Mouse (Mus musculus) liver, embryonic 12.5 days (tissue): ENCODE results near the gene Sema6d. TPM values are rescaled to one million over a fixed set of nuclear protein-coding genes. Genes with fewer than 3 reads are reported as not detected.
A peak's percentile ranks its signal among the peaks of the same experiment; 100 is the strongest.

ENCODE experiments used
- ATAC-seq: fragments of 200-750 bp; cut with Nextera tagmentation; 2 replicates; pipeline ENCODE4 v1.8.0; 2017; ENCODE audit warnings: moderate number of reproducible peaks, mild to moderate bottlenecking, moderate library complexity
- H3K27ac ChIP-seq: fragments of 300-500 bp; sonication (generic); 2 replicates; pipeline ENCODE4 v1.5.1; 2016; ENCODE audit warnings: mild to moderate bottlenecking
- H3K27me3 ChIP-seq: fragments of 300-500 bp; sonication (generic); replicated peaks from 2 replicates; pipeline ENCODE4 v1.6.1; 2016; ENCODE audit warnings: mild to moderate bottlenecking, moderate library complexity
- H3K36me3 ChIP-seq: fragments of 300-500 bp; sonication (generic); 2 replicates; pipeline ENCODE4 v1.6.1; 2016; ENCODE audit warnings: mild to moderate bottlenecking, moderate library complexity
- H3K4me1 ChIP-seq: fragments of 300-500 bp; sonication (generic); 2 replicates; pipeline ENCODE4 v1.6.1; 2016
- H3K4me2 ChIP-seq: fragments of 300-500 bp; sonication (generic); 2 replicates; pipeline ENCODE4 v1.6.1; 2016; ENCODE audit warnings: mild to moderate bottlenecking, moderate library complexity
- H3K4me3 ChIP-seq: fragments of 300-500 bp; sonication (generic); 2 replicates; pipeline ENCODE4 v1.5.1; 2016; ENCODE audit warnings: mild to moderate bottlenecking, moderate library complexity
- H3K9ac ChIP-seq: fragments of 300-500 bp; sonication (generic); 2 replicates; pipeline ENCODE4 v1.6.1; 2016; ENCODE audit warnings: mild to moderate bottlenecking, moderate library complexity
- H3K9me3 ChIP-seq: fragments of 300-500 bp; sonication (generic); replicated peaks from 2 replicates; pipeline ENCODE4 v1.6.1; 2016; ENCODE audit warnings: mild to moderate bottlenecking, moderate library complexity
- WGBS: fragments of 180-500 bp; shearing (Covaris S2); methylation state at CpG from one replicate; pipeline ENCODE4 v1.1.7; 2016; ENCODE audit not compliant: insufficient replicate concordance; 5-methylcytosine and 5-hydroxymethylcytosine counted together
- polyA plus RNA-seq: library from polyadenylated mRNA; unstranded; fragments of >200 nt; fragmentation: Nextera tagmentation; extraction: Ambion mirVana; gene quantifications from 2 replicates; pipeline ENCODE4 v1.2.1, GENCODE M21; 2016

Gene Sema6d
- polyA plus RNA-seq, result 5.9 and 6.6 TPM in 2 replicates

- no peaks in the 10 kb centered on the region for H3K36me3 ChIP-seq
- no peaks in the 10 kb centered on the region for H3K9me3 ChIP-seq
- H3K4me2 ChIP-seq, result peak within 1 kb of the TSS; percentile 58
- no peak for ATAC-seq
- peak within 1 kb of the TSS; percentile 41 for H3K4me3 ChIP-seq
- H3K27ac ChIP-seq, result no peak within 1 kb of the TSS
- H3K9ac ChIP-seq, result peak within 1 kb of the TSS; percentile 35; the same call in 1 of the 2 replicates
- peaks cover 34% of the 10 kb centered on the region for H3K27me3 ChIP-seq
- no peaks in the 10 kb centered on the region for H3K4me1 ChIP-seq
- WGBS, result 3% methylated on average over 29 of the region's 29 CpGs
Measured at GRCm38 (mm10) chr2:124089813-124090230, at the start of gene Sema6d. Gene Sema6d, plus strand, starts transcription at chr2:124089969.

GRCm38 (mm10) chr2:124059910-124060309 is 29.9 kb upstream of the Sema6d start:
- WGBS, result 63% methylated on average over 3 of the region's 3 CpGs
- H3K4me1 ChIP-seq, result no peaks in the 10 kb centered on the region
- H3K9me3 ChIP-seq, result no peaks in the 10 kb centered on the region
- H3K4me2 ChIP-seq, result no peak overlapping the region
- no peak overlapping the region for H3K27ac ChIP-seq
- H3K36me3 ChIP-seq, result no peaks in the 10 kb centered on the region
- H3K9ac ChIP-seq, result no peak overlapping the region
- no peak overlapping the region for H3K4me3 ChIP-seq
- H3K27me3 ChIP-seq, result no peaks in the 10 kb centered on the region
- ATAC-seq, result no peak

- Histone ChIP-seq H3K4me2 (no peak overlapping the region), H3K4me3 (no peak overlapping the region), H3K27me3 (no peaks in the 10 kb centered on the region), H3K27ac (no peak overlapping the region), H3K9me3 (no peaks in the 10 kb centered on the region), H3K9ac (no peak overlapping the region), H3K4me1 (no peaks in the 10 kb centered on the region), H3K36me3 (no peaks in the 10 kb centered on the region)
- 65% methylated on average over 4 of the region's 4 CpGs for WGBS
- no peak for ATAC-seq
Measured at GRCm38 (mm10) chr2:124068380-124068779, 21.4 kb upstream of the Sema6d start.

- H3K36me3 ChIP-seq, result no peaks in the 10 kb centered on the region
- H3K27ac ChIP-seq, result no peak overlapping the region
- 58% methylated on average over 2 of the region's 2 CpGs for WGBS
- no peak overlapping the region for H3K4me2 ChIP-seq
- H3K4me1 ChIP-seq, result no peaks in the 10 kb centered on the region
- ATAC-seq, result no peak
- no peak overlapping the region for H3K4me3 ChIP-seq
- H3K9me3 ChIP-seq, result no peaks in the 10 kb centered on the region
- H3K27me3 ChIP-seq, result no peaks in the 10 kb centered on the region
- H3K9ac ChIP-seq, result no peak overlapping the region
Measured at GRCm38 (mm10) chr2:124070664-124071063, 19.1 kb upstream of the Sema6d start.

GRCm38 (mm10) chr2:124071380-124071779 is 18.4 kb upstream of the Sema6d start:
- 21% methylated on average over 2 of the region's 2 CpGs for WGBS
- no peak for ATAC-seq
- no peak overlapping the region for H3K27ac ChIP-seq
- H3K4me1 ChIP-seq, result no peaks in the 10 kb centered on the region
- H3K27me3 ChIP-seq, result no peaks in the 10 kb centered on the region
- H3K9ac ChIP-seq, result no peak overlapping the region
- H3K9me3 ChIP-seq, result no peaks in the 10 kb centered on the region
- no peak overlapping the region for H3K4me3 ChIP-seq
- H3K4me2 ChIP-seq, result no peak overlapping the region
- H3K36me3 ChIP-seq, result no peaks in the 10 kb centered on the region

GRCm38 (mm10) chr2:124090231-124091141 is 717 bp downstream of the Sema6d start:
- H3K4me2 ChIP-seq, result peak overlapping the region; percentile 58
- ATAC-seq, result no peak
- H3K27ac ChIP-seq, result no peak overlapping the region
- peaks cover 34% of the 10 kb centered on the region for H3K27me3 ChIP-seq
- H3K4me1 ChIP-seq, result no peaks in the 10 kb centered on the region
- 4% methylated on average over 49 of the region's 49 CpGs for WGBS
- H3K9me3 ChIP-seq, result no peaks in the 10 kb centered on the region
- H3K9ac ChIP-seq, result peak overlapping the region; percentile 35; the same call in 1 of the 2 replicates
- no peaks in the 10 kb centered on the region for H3K36me3 ChIP-seq
- H3K4me3 ChIP-seq, result peak overlapping the region; percentile 41

GRCm38 (mm10) chr2:124099697-124100096 is 9.9 kb downstream of the Sema6d start:
- 36% methylated on average over 1 of the region's 1 CpGs for WGBS
- Histone ChIP-seq H3K27me3 (no peaks in the 10 kb centered on the region), H3K4me2 (no peak overlapping the region), H3K4me1 (no peaks in the 10 kb centered on the region), H3K9me3 (no peaks in the 10 kb centered on the region), H3K9ac (no peak overlapping the region), H3K4me3 (no peak overlapping the region), H3K27ac (no peak overlapping the region), H3K36me3 (no peaks in the 10 kb centered on the region)
- ATAC-seq, result no peak

GRCm38 (mm10) chr2:124100486-124101200 is 10.9 kb downstream of the Sema6d start:
- H3K36me3 ChIP-seq, result no peaks in the 10 kb centered on the region
- 31% methylated on average over 9 of the region's 9 CpGs for WGBS
- no peak overlapping the region for H3K9ac ChIP-seq
- no peaks in the 10 kb centered on the region for H3K27me3 ChIP-seq
- no peak for ATAC-seq
- no peaks in the 10 kb centered on the region for H3K9me3 ChIP-seq
- H3K4me2 ChIP-seq, result no peak overlapping the region
- H3K27ac ChIP-seq, result no peak overlapping the region
- H3K4me1 ChIP-seq, result no peaks in the 10 kb centered on the region
- no peak overlapping the region for H3K4me3 ChIP-seq

- Histone ChIP-seq H3K27me3 (no peaks in the 10 kb centered on the region), H3K4me1 (no peaks in the 10 kb centered on the region), H3K4me3 (no peak overlapping the region), H3K9ac (no peak overlapping the region), H3K27ac (no peak overlapping the region), H3K4me2 (no peak overlapping the region), H3K9me3 (no peaks in the 10 kb centered on the region), H3K36me3 (no peaks in the 10 kb centered on the region)
- ATAC-seq, result no peak
Measured at GRCm38 (mm10) chr2:124101201-124101517, 11.4 kb downstream of the Sema6d start.

GRCm38 (mm10) chr2:124101580-124101979 is 11.8 kb downstream of the Sema6d start:
- Histone ChIP-seq H3K36me3 (no peaks in the 10 kb centered on the region), H3K27ac (no peak overlapping the region), H3K4me2 (no peak overlapping the region), H3K4me3 (no peak overlapping the region), H3K27me3 (no peaks in the 10 kb centered on the region), H3K9ac (no peak overlapping the region), H3K4me1 (no peaks in the 10 kb centered on the region), H3K9me3 (no peaks in the 10 kb centered on the region)
- ATAC-seq, result no peak
- 70% methylated on average over 5 of the region's 5 CpGs for WGBS

GRCm38 (mm10) chr2:124103277-124103676 is 13.5 kb downstream of the Sema6d start:
- Histone ChIP-seq H3K9me3 (no peaks in the 10 kb centered on the region), H3K27ac (no peak overlapping the region), H3K4me2 (no peak overlapping the region), H3K9ac (no peak overlapping the region), H3K4me3 (no peak overlapping the region), H3K36me3 (no peaks in the 10 kb centered on the region), H3K27me3 (no peaks in the 10 kb centered on the region), H3K4me1 (no peaks in the 10 kb centered on the region)
- no peak for ATAC-seq

GRCm38 (mm10) chr2:124118469-124119243 is 28.9 kb downstream of the Sema6d start:
- Histone ChIP-seq H3K27ac (no peak overlapping the region), H3K4me3 (no peak overlapping the region), H3K27me3 (no peaks in the 10 kb centered on the region), H3K36me3 (no peaks in the 10 kb centered on the region), H3K9me3 (no peaks in the 10 kb centered on the region), H3K4me1 (no peaks in the 10 kb centered on the region), H3K4me2 (no peak overlapping the region), H3K9ac (no peak overlapping the region)
- 69% methylated on average over 11 of the region's 11 CpGs for WGBS
- ATAC-seq, result no peak
